Mouse (Mus musculus) G1E (cell line): ENCODE data around the gene Actrt2. TPM values are rescaled to one million over a fixed set of nuclear protein-coding genes. Genes with fewer than 3 reads are reported as not detected.

ENCODE experiments used
- ATAC-seq: 2 replicates; pipeline ENCODE4 v1.8.0; 2016; ENCODE audit warnings: mild to moderate bottlenecking; ENCODE audit not compliant: insufficient number of reproducible peaks, poor library complexity, low FRiP score, severe bottlenecking; ENCODE audit errors: extremely low read depth
- DNase-seq: peaks from one replicate; pipeline ENCODE4 v3.0.0; 2012; ENCODE audit warnings: low spot score
- H3K27me3 ChIP-seq: 2 replicates; pipeline ENCODE4 v1.6.1; 2012; ENCODE audit warnings: mild to moderate bottlenecking, low read length, inconsistent platforms; ENCODE audit not compliant: insufficient read depth
- H3K36me3 ChIP-seq: replicated peaks from 2 replicates; pipeline ENCODE3; 2012; ENCODE audit warnings: mild to moderate bottlenecking, inconsistent platforms
- H3K4me1 ChIP-seq: 2 replicates; pipeline ENCODE4 v1.6.1; 2012; ENCODE audit warnings: low read depth, low read length, inconsistent platforms, mixed read lengths; ENCODE audit not compliant: insufficient read depth
- H3K4me3 ChIP-seq: 2 replicates; pipeline ENCODE4 v1.5.1; 2012; ENCODE audit warnings: low read depth, mild to moderate bottlenecking, inconsistent platforms, low read length, moderate library complexity, mixed read lengths
- H3K9me3 ChIP-seq: replicated peaks from 2 replicates; pipeline ENCODE4 v1.6.1; 2012; ENCODE audit warnings: inconsistent platforms
- CTCF ChIP-seq: IDR thresholded peaks from 2 replicates; pipeline ENCODE4 v1.5.1; 2012; ENCODE audit warnings: low read depth, low read length, inconsistent platforms, mixed read lengths
- GATA1 ChIP-seq: IDR thresholded peaks from 2 replicates; pipeline ENCODE4 v1.6.1; 2012; ENCODE audit warnings: borderline replicate concordance, low read length, inconsistent platforms, mixed read lengths
- GATA2 ChIP-seq: IDR thresholded peaks from 2 replicates; pipeline ENCODE4 v1.6.1; 2012; ENCODE audit warnings: low read depth, low read length, inconsistent platforms, borderline replicate concordance
- POLR2AphosphoS5 ChIP-seq: IDR thresholded peaks from 2 replicates; pipeline ENCODE4 v1.6.1; 2012; ENCODE audit warnings: low read depth, low read length, inconsistent platforms; ENCODE audit not compliant: insufficient replicate concordance
- TAL1 ChIP-seq: conservative IDR thresholded peaks from 2 replicates; pipeline ENCODE4 v1.6.1; 2012; ENCODE audit warnings: low read depth, low read length, inconsistent platforms, mixed read lengths
- polyA plus RNA-seq: library from polyadenylated mRNA; stranded (reverse); fragments of >175 nt; gene quantifications from 2 replicates; pipeline ENCODE4 v1.2.3, GENCODE M21; 2012
- total RNA-seq, 2 experiments: library from RNA; stranded (forward) in 1 of 2; stranded (reverse) in 1 of 2; fragments of 200-1000 nt in 1 of 2; fragments of >200 nt in 1 of 2; fragmentation: Nextera tagmentation in 1 of 2; gene quantifications; 2 replicates each; pipeline ENCODE4 v1.2.3; 2014 to 2017

Actrt2 gene
- total and polyA plus RNA-seq, 3 experiments, result not detected

DNA sequence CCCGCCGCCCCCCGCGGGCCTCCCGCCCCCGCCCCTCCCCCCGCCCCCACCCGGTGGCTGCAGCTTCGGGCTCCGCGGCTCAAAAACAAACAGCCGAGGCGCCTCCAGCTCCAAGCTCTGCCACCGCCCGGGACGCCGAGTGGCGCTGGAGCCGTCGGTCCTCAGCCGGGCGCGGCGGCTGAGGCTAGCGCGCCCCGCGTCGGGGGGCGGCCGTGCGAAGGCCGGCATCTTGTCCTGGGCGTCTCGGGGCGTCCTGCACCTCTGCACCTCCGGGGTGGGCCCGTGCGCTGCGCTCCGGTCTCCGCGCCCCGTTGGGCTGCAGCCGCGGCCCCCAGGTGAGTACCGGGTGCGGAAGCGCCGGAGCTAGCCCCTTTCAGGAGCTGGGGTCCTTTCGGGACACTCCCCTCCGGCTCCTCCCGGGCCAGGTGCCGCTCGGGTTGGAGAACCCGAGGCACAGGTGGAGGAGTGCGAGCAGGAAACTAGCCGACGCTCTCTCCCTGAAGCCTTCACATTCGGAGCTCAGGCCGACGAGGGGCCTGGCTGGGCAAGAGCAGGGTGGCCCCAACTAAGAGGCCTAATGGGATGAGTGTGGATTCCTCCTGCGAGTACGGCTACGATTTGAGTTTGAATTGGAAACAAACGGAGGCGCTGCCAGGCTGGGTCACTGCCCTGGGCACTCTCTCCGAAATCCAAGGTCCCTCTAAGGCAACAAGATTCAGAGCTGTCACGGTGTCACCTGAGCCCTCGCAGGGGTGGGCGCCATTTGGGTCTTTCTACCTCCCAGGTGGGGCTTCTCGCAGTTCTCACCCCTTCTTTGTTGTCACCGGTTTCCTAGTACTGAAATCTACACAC, 30.0 kb downstream of the Actrt2 start:
- DNase-seq (no peak), ATAC-seq (no peak)
- Histone ChIP-seq H3K27me3 (no peaks in the 10 kb centered on the region), H3K36me3 (no peaks in the 10 kb centered on the region), H3K4me1 (no peaks in the 10 kb centered on the region), H3K9me3 (peaks cover 94% of the 10 kb centered on the region), H3K4me3 (no peak overlapping the region; the same call in 1 of the 2 replicates)
- TF ChIP-seq GATA2 (no peak), CTCF (no peak), GATA1 (no peak), POLR2AphosphoS5 (no peak), TAL1 (no peak)

DNA sequence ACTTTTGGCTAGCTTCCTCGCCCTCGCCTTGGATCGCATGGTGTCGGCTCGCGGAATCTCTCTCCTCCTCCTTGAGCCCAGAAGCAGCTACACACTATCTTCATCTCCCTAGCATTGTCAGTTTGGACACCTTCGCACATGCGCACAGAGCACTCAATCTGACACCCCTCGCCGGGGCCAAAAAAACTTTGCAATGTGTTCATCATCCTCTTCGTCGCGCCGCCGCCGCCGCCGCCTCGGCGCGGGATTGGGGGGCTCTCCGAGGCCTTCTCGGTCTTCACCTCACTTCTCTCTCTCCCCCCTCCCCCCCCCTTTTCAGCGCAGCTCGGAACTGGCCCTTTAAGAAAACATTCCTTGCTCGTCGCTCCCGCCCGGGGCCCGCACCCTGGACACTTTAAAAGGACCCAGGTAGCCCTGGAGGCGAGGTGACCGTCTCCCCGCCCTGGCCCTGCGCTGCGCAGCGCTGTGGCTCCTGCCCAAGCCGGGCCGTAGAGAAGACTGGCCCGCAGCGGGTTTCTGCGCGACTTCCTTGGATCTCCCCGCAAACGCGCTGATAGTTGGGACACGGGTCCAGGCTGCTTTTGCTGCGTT, 30.9 kb downstream of the Actrt2 start, which contains the start of gene Prdm16:
Prdm16 (minus strand) TSS at position 153 of the 591 bp plus-strand sequence.
- no peaks in the 10 kb centered on the region for H3K4me1 ChIP-seq
- no peak within 1 kb of the TSS; the same call in 1 of the 2 replicates for H3K4me3 ChIP-seq
- no peaks in the 10 kb centered on the region for H3K27me3 ChIP-seq
- no peak for ATAC-seq
- no peak for DNase-seq
- H3K9me3 ChIP-seq, result peaks cover 92% of the 10 kb centered on the region
- no peak for TF ChIP-seq POLR2AphosphoS5
- H3K36me3 ChIP-seq, result no peaks in the 10 kb centered on the region

DNA sequence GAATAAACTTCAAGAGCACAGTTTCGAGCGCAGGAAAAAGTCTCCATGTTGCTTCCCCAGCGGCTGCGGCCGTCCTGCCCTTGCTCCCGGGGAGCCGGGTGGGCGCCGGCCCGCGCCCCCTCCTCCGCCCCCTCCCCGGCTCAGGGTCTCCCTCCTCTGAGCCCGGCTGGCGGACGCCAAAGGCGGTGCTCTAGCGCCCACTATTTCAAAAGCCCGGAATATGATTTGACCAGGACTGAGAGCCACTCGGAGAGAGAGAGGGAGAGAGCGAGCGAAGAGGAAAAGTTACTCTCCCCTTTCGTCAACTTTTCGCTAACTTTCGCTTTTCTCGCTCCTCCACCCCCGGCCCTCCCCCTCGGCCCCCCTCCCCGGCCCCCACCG, 31.6 kb downstream of the Actrt2 start:
- no peaks in the 10 kb centered on the region for H3K27me3 ChIP-seq
- TF ChIP-seq GATA1 (no peak), GATA2 (no peak)
- H3K4me3 ChIP-seq, result no peak overlapping the region; the same call in 1 of the 2 replicates
- H3K4me1 ChIP-seq, result no peaks in the 10 kb centered on the region
- no peaks in the 10 kb centered on the region for H3K36me3 ChIP-seq
- H3K9me3 ChIP-seq, result peaks cover 90% of the 10 kb centered on the region
- DNase-seq, result no peak
- no peak for ATAC-seq

DNA sequence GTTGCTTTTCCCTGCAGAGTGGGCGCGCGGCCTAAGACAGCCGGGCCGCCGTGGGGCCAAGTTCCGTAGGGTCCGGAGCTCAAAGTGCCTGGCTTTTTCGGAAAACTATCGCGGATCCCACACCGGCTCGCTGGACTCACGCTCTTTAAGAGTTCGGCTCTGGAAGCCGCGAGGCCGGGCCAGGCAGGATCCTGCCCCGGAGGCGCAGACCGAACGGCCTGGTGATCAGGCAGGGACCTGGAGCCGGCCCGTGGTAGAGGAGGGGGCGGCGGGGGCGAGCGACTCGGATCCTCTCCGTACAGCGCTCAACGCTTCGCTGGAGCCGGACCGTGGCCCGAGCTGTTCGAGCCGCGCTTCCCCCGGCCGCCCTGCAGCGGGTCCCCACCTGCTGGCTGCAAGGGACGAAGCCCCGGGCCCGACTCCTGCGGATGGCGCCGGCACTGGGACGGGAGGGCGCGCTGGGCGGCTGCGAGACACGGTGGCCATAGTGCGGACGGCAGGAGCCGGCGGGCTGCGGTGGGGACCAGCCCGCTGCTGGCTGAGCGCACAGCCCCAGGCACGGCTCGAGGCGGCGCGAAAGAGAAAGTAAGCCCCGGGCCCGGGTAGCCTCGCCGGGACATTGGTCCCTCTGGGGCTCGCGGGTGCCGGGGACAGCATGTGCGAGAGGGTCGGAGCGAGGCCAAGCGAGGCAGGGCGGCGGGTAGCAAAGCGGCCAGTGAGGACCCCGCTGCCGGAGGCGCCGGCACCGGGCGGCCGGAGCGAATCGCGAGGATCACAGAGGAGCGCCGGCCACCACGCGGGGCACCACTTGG, 32.2 kb downstream of the Actrt2 start:
- H3K9me3 ChIP-seq, result peaks cover 89% of the 10 kb centered on the region
- peak overlapping the region; percentile 34; the same call in 1 of the 2 replicates for H3K4me3 ChIP-seq
- DNase-seq (no peak), ATAC-seq (no peak)
- TF ChIP-seq CTCF, result no peak
- TF ChIP-seq TAL1, result no peak
- H3K4me1 ChIP-seq, result no peaks in the 10 kb centered on the region
- H3K36me3 ChIP-seq, result no peaks in the 10 kb centered on the region
- no peaks in the 10 kb centered on the region for H3K27me3 ChIP-seq

DNA sequence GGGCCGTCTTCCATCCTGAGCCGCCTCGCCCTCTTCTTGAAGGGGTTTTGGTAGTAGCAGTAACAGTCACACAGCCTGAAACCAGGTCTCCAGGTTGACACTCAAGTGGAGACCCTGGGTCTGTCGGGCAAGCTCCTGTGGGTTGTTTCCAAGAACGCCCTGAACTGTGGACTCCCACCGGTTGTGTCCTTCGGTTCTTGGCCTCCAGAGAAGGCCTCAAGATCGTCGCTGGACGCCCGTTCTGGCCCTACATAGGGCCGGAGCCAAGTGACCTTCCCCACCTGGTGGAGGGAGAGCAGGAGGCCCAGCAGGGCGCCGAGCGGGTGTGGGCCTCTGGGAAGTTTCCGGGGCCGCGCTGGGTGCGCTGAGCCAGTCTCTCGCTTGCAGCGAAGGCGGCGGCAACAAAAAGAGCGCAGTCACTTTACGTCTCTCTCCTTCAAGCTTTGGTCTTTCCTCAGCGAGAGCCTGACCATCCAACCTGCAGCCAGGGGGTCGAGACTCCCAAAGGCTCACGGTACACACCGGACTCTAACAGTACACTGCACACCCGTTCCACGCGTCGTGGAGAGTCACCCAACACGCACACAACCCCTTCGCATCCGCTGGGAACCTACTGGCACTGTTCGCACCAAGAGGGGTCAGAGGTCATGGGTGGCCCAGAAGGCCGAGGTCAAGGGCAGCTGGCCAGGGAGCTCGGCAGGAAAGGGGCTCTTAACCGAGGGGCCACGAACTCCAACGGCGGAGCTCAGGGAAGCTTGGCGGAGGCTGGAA, 33.0 kb downstream of the Actrt2 start:
- ATAC-seq (no peak), DNase-seq (no peak)
- TF ChIP-seq POLR2AphosphoS5, result no peak
- no peak for TF ChIP-seq CTCF
- no peak for TF ChIP-seq GATA1
- TF ChIP-seq GATA2, result no peak
- TF ChIP-seq TAL1, result no peak
- H3K4me1 ChIP-seq, result no peaks in the 10 kb centered on the region
- H3K9me3 ChIP-seq, result peaks cover 87% of the 10 kb centered on the region
- H3K4me3 ChIP-seq, result peak overlapping the region; percentile 34; the same call in 1 of the 2 replicates
- H3K27me3 ChIP-seq, result no peaks in the 10 kb centered on the region
- H3K36me3 ChIP-seq, result no peaks in the 10 kb centered on the region

DNA sequence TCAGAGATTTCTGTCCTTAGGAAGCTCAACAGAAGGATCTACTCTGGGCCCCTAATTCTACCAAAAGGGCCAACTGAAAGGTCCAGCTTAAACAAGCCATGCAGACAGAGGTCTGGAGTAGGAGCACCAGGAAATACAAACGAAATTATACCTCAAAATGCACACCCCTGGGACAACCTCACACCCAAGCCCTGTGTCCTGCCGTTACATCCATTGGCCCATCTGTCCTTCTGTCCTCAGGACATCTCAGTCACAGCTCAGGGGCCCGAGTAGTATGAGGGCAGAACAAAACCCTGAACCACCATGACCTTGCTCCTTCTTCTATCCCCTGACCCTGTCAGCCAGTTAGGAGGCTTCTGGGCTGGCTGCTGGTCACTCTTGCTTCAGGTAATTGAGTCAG, 33.7 kb downstream of the Actrt2 start:
- ATAC-seq, result no peak
- peaks cover 87% of the 10 kb centered on the region for H3K9me3 ChIP-seq
- no peak overlapping the region for H3K4me3 ChIP-seq
- DNase-seq, result no peak
- no peaks in the 10 kb centered on the region for H3K27me3 ChIP-seq
- H3K36me3 ChIP-seq, result no peaks in the 10 kb centered on the region
- TF ChIP-seq GATA2 (no peak), TAL1 (no peak), CTCF (no peak), GATA1 (no peak), POLR2AphosphoS5 (no peak)
- no peaks in the 10 kb centered on the region for H3K4me1 ChIP-seq
